In the genomic region with DNA sequence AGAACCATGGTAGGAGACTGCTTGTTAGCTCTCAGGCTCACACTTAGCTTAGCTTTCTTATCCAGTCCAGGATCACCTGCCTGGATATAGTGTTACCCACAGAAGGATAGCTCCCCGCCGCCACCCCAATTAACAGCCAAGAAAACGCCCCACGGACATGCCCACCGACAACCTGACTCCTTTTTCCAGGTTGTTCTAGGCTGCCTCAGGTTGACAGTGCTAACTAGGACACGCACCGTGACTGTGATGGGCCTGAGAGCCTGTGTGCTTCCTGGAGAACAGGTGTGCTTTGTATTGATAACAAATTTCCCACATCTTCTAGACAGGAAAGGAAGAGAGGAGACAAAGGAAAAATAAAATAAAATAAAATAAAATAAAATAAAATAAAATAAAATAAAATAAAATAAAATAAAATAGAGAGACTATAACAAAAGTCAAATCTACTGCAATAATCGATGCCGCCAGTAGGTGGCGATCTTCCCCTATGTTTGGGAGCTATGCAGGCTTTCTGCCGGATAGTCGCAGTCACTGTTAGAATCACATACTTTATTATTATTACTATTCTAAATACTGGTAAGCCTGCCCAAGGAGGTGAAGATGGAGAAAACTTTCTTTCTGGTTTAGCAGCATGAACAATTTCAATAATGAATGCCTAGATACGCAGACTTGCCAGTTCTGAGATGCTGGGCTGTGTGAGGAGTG, we compare ENCODE assay signal across 8 mouse cellular contexts.
A peak's percentile ranks its signal among the peaks of the same experiment; 100 is the strongest.
DNase-seq lines count a peak whose midpoint lies in the region; ATAC-seq and TF ChIP-seq lines count a peak whose summit lies in the region.

No protein-coding gene starts in this region.

- no peak for TF ChIP-seq EP300 in heart, adult 2 months (IDR thresholded peaks at IDR 0.05; ENCODE audit: insufficient read depth, low read depth, low read length)
- no peak for TF ChIP-seq EP300 in liver, embryonic 14.5 days (IDR thresholded peaks at IDR 0.05; ENCODE audit: low read depth)

- no peak overlapping the region for H3K4me2 ChIP-seq in hindbrain, embryonic 11.5 days (replicated peaks; ENCODE audit: low read depth, low read length)
- H3K4me2 ChIP-seq in liver, embryonic 14.5 days (ENCODE audit: low read depth): no peak overlapping the region

- no peaks in the 10 kb centered on the region for H3K79me2 ChIP-seq in heart, adult 2 months (replicated peaks; ENCODE audit: control insufficient read depth, insufficient read depth, low read length)

- no peaks in the 10 kb centered on the region for H3K36me3 ChIP-seq in heart, adult 2 months (ENCODE audit: control insufficient read depth, insufficient read depth, low read length)
- H3K36me3 ChIP-seq in heart, embryonic 10.5 days: no peaks in the 10 kb centered on the region
- H3K36me3 ChIP-seq in hindbrain, embryonic 11.5 days (ENCODE audit: control insufficient read depth, insufficient read depth, low read length): no peaks in the 10 kb centered on the region
- H3K36me3 ChIP-seq in liver, embryonic 14.5 days (replicated peaks; ENCODE audit: control insufficient read depth, insufficient read depth, low read depth): no peaks in the 10 kb centered on the region

- H3K27me3 ChIP-seq in heart, adult 2 months (ENCODE audit: control insufficient read depth, insufficient read depth, low read length): no peaks in the 10 kb centered on the region
- no peaks in the 10 kb centered on the region for H3K27me3 ChIP-seq in heart, embryonic 10.5 days (ENCODE audit: insufficient read depth, poor library complexity, severe bottlenecking)
- H3K27me3 ChIP-seq in Patski: no peaks in the 10 kb centered on the region
- no peaks in the 10 kb centered on the region for H3K27me3 ChIP-seq in hindbrain, embryonic 11.5 days (ENCODE audit: control insufficient read depth, insufficient read depth, low read length)
- no peaks in the 10 kb centered on the region for H3K27me3 ChIP-seq in liver, embryonic 14.5 days (ENCODE audit: control insufficient read depth, insufficient read depth, low read length)

- no peak overlapping the region for H3K27ac ChIP-seq in heart, adult 2 months
- no peak overlapping the region for H3K27ac ChIP-seq in heart, embryonic 10.5 days
- no peak overlapping the region for H3K27ac ChIP-seq in hindbrain, embryonic 11.5 days (ENCODE audit: low read depth, low read length)
- no peak overlapping the region for H3K27ac ChIP-seq in liver, embryonic 14.5 days

- CTCF ChIA-PET in Patski (lab: Charles Lee): interaction anchor here (1.3 to 1.4 kb wide), 2 partner anchors 9 to 11 kb away, joined by 3 read pairs; no protein-coding TSS in a partner anchor

- in situ Hi-C loops in Patski (cut with MboI; ENCODE audit: low pct_unique_long_range_greater_than_20kb): loop anchor here (10.0 kb wide), 1 partner anchor 503 kb away; no protein-coding TSS in a partner anchor

- POLR2A ChIA-PET in Patski (lab: Charles Lee): no interaction called here

- H3K9ac ChIP-seq in heart, adult 2 months (ENCODE audit: low read depth, low read length): no peak overlapping the region
- no peak overlapping the region for H3K9ac ChIP-seq in hindbrain, embryonic 11.5 days (ENCODE audit: low read depth, low read length)
- no peak overlapping the region for H3K9ac ChIP-seq in liver, embryonic 14.5 days (replicated peaks)

- intact Hi-C loops in heart, adult 2 months (cut with DNase I): loop anchor here (1.0 kb wide), 1 partner anchor 508 kb away; no protein-coding TSS in a partner anchor

- ATAC-seq in Patski: no peak
- ATAC-seq in hindbrain, embryonic 11.5 days (ENCODE audit: low FRiP score): peak; percentile 53
- no peak for ATAC-seq in liver, embryonic 14.5 days (ENCODE audit: insufficient read depth)

- no peaks in the 10 kb centered on the region; the same call in 1 of the 2 replicates for H3K9me3 ChIP-seq in heart, embryonic 10.5 days
- no peaks in the 10 kb centered on the region for H3K9me3 ChIP-seq in hindbrain, embryonic 11.5 days (ENCODE audit: control insufficient read depth, low read length)
- no peaks in the 10 kb centered on the region for H3K9me3 ChIP-seq in liver, embryonic 14.5 days (ENCODE audit: control insufficient read depth, low read length)

- TF ChIP-seq POLR2A in heart, adult 2 months (IDR thresholded peaks at IDR 0.05; ENCODE audit: insufficient read depth, low read depth, low read length): no peak

- peak in 1 of 2 experiments; percentile 62 for DNase-seq in heart, adult 2 months
- no peak for DNase-seq in heart, embryonic 10.5 days (ENCODE audit: low spot score)
- no peak for DNase-seq in Patski (ENCODE audit: low read depth, low spot score)
- DNase-seq in embryo, embryonic 10 days (ENCODE audit: low spot score): peak; percentile 75
- DNase-seq in hindbrain, embryonic 11.5 days (ENCODE audit: low spot score): peak; percentile 78
- no peak for DNase-seq in liver, embryonic 14.5 days (ENCODE audit: low read depth in 3 of 3, low spot score in 3 of 3)
- peak; percentile 54 for DNase-seq in ovary, postnatal 14 days (ENCODE audit: low spot score)
- DNase-seq in yolk sac, embryonic 10.5 days (ENCODE audit: low spot score): peak; percentile 8

- peaks cover 2% of the 10 kb centered on the region; the same call in 1 of the 2 replicates for H3K4me1 ChIP-seq in heart, adult 2 months (ENCODE audit: control insufficient read depth, insufficient read depth, low read length)
- H3K4me1 ChIP-seq in heart, embryonic 10.5 days: no peaks in the 10 kb centered on the region
- no peaks in the 10 kb centered on the region for H3K4me1 ChIP-seq in hindbrain, embryonic 11.5 days (replicated peaks; ENCODE audit: control insufficient read depth, insufficient read depth, low read length)
- no peaks in the 10 kb centered on the region for H3K4me1 ChIP-seq in liver, embryonic 14.5 days (replicated peaks; ENCODE audit: control insufficient read depth in 2 of 2, insufficient read depth in 2 of 2, low read length in 1 of 2)

- H3K4me3 ChIP-seq in heart, adult 2 months: no peak overlapping the region
- no peak overlapping the region for H3K4me3 ChIP-seq in heart, embryonic 10.5 days
- H3K4me3 ChIP-seq in hindbrain, embryonic 11.5 days (ENCODE audit: low read depth, low read length): no peak overlapping the region
- no peak overlapping the region for H3K4me3 ChIP-seq in liver, embryonic 14.5 days (ENCODE audit: insufficient read depth in 1 of 2, low read depth in 2 of 2, low read length in 2 of 2)

- TF ChIP-seq CTCF in heart, adult 2 months (IDR thresholded peaks at IDR 0.05): peak; percentile 87
- peak; percentile 67 for TF ChIP-seq CTCF in Patski (IDR thresholded peaks at IDR 0.05)
- TF ChIP-seq CTCF in liver, embryonic 14.5 days (IDR thresholded peaks at IDR 0.05; ENCODE audit: low read depth): peak; percentile 64

- 38% methylated on average over 13 of the region's 13 CpGs for WGBS in heart, adult 2 months
- 42% methylated on average over 13 of the region's 13 CpGs for WGBS in heart, embryonic 10.5 days
- WGBS in hindbrain, embryonic 11.5 days: 47% methylated on average over 13 of the region's 13 CpGs
- WGBS in liver, embryonic 14.5 days (ENCODE audit: insufficient replicate concordance): 33% methylated on average over 13 of the region's 13 CpGs

Comparison
In these comparisons a context has a peak if more than half of its experiments do, and no peak if none do; other contexts are left out.
1. DNase-seq: peak in embryo, embryonic 10 days (single experiment), hindbrain, embryonic 11.5 days (single experiment), ovary, postnatal 14 days (single experiment) and yolk sac, embryonic 10.5 days (single experiment); none in heart, embryonic 10.5 days (single experiment), Patski (single experiment) and liver, embryonic 14.5 days (0 of 3).
2. Peak in every context shown above with its lines, with median percentiles within 50 percentile points of each other: CTCF ChIP-seq.